Mouse (Mus musculus) heart, postnatal 25 days (tissue): Measurements from ENCODE around the gene Gm9964. TPM values are rescaled to one million over a fixed set of nuclear protein-coding genes. Genes with fewer than 3 reads are reported as not detected.
A peak's percentile ranks its signal among the peaks of the same experiment; 100 is the strongest.
"Not testable (repeated sequence)": the region's sequence is repeated elsewhere in the genome, so short reads cannot be mapped to it uniquely, and the experiment has no call there.

Experiments
- DNase-seq: peaks from one replicate; pipeline ENCODE4 v3.0.0; 2022; ENCODE audit warnings: low spot score
- intact Hi-C: fragments of 180-260 bp; cut with DNase I; formaldehyde crosslinking; loops from one replicate; pipeline ENCODE4 v1.15.1; 2025
- total RNA-seq, 2 experiments: library from RNA; stranded (reverse); gene quantifications; 2 replicates each; pipeline ENCODE4 v1.2.3; 2021

Gm9964 gene
- total RNA-seq, 2 experiments from 2014 or later, result not detected

DNA sequence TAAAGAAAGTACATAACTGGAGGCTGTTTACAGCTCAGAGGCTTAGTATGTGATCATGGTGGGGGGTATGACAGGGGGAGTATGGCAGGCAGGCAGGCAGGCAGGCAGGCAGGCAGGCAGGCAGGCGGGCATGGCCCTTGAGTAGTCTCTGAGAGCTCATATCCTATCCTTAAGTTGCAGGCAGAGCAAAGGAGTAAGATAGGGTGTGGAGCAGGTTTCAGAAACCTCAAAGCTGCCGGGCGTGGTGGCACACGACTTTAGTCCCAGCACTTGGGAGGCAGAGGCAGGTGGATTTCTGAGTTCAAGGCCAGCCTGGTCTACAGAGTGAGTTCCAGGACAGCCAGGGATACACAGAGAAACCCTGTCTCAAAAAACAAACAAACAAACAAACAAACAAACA is 7.5 kb upstream of the Gm9964 start:
- not testable (repeated sequence) for DNase-seq
- intact Hi-C loops, result loop anchor here (2.0 kb wide), 1 partner anchor 33 kb away; no protein-coding TSS in a partner anchor

DNA sequence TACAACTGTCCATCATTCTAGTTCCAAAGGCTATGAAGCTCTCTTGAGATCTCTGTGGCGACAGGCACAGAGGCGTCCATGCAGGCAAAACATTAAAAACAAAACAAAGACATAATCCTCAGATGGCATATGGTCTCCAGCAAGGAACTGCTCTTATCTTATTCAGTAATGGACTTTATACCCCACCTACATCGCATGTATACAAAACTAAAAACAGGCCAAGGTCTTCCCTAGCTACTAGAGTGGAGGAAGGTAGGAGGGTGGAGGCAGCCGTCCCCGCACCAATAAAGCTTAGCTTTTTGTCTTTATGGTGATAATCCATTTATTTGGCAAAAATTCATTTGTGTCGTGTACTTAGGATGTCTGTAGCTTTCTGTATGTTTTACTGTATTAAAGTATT is 6.4 kb upstream of the Gm9964 start:
- DNase-seq, result no peak
- intact Hi-C loops, result no loop called here

DNA sequence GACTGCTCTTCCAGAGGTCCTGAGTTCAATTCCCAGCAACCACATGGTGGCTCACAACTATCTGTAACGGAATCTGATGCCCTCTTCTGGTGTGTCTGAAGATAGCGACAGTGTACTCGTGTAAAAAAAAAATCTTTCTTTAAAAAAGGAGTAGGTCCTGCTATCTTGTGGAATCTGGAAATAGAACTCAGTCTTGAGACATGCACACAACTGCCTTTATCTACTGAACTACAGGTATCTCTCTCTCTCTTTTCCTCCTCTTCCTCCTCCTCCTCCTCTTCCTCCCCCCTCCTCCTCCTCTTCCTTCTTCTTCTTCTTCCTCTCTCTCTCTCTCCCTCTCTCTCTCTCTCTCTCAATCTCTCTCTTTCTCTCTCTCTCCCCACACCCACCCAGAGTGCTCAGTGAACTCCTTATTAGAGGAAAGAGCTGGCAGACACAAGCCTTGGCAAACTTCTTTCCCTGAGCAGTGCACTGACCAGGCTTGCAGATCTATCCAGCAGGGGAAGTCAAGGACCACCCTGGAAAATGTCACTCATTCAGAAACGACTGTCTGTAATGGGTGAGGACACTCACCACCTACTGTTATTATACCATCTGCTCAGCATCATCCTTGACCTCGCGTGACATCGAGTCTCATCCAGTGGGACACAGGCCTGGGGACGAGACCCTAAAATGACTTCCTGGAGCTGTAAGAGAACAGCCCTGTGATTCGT is 3.2 kb upstream of the Gm9964 start:
- no peak for DNase-seq

DNA sequence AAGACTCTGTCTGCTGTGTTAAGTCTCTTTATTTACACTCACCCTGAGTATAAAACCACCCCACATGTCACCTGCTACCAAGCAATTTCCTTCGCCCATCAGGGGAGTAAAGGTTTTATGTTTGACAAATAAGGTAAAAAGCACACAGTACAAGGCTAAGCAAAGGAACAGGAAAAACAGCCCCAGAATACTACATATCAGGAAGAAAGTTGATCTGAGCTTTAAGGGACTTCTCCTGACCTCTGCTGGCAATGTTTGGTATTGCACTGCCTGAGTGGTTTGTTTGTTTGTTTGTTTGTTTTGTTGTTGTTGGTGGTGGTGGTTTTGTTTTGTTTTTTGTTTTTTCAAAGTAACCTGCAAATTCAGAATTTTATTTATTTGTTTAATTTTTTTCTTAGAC is 539 bp downstream of the Gm9964 start:
- no peak for DNase-seq
- intact Hi-C loops, result loop anchor here (1.0 to 10.0 kb wide), 3 partner anchors 72 to 441 kb away; no protein-coding TSS in a partner anchor

More for the DNA sequence above, 3.2 kb upstream of the Gm9964 start:
- intact Hi-C loops, result loop anchor here (10.0 kb wide), 1 partner anchor 445 kb away; no protein-coding TSS in a partner anchor

DNA sequence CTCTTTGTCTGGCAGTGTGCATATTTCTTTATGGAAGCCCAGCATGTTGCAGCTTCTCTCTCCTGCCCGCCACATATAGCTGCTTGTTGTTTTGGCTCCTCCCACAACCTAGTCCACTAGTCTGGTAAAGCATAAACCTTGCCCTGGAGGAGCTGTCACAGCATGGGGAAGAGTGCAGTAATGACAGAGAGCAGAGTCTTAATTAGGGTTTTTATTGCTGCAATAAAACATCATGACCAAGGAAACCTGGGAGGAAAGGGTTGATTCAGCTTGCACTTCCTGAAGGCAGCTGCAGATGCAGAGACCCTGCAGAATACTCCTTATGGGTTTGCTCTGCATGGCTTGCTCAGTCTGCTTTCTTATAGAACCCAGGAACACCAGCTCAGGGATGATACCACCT is 2.7 kb downstream of the Gm9964 start:
- intact Hi-C loops, result loop anchor here (5.0 to 10.0 kb wide), 3 partner anchors 42 to 439 kb away; partner anchors contain the start of gene Wsb1
- no peak for DNase-seq

DNA sequence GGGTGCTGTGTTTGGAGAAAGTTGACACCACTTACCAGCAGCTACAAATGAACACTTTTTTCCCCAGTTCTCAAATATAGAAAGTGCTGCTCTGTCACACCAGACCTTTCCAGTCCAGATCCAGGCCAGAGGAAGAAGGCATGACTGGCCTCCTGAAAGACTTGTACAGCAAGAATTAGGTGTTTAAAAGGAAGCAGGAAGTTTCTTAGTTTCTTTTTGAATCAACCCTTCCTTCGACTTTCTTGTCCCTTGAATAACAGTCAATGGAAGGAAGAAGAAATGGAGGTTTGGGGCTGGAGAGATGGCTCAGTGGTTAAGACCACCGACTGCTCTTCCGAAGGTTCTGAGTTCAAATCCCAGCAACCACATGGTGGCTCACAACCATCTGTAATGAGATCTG is 3.7 kb downstream of the Gm9964 start:
- intact Hi-C loops, result loop anchor here (5.0 to 10.0 kb wide), 3 partner anchors 41 to 438 kb away; partner anchors contain the start of gene Wsb1

DNA sequence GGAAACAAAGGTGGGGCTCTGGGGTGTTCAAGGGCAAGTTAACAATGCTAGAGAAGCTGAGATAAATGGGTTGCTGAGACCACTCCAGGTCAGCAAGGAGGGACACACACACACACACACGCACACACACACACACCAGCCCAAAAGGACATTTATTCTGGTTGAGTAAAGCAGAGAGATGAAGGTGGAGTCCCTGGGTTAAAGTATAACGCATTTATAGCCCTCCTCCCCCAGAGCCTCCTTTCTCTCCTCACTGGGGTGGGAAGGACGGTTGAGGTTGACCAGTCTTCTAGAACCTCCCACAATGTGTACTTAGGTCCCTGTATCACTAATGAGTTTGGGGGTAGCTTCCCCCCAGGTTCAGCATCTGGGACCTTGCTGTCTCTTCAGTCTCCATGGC is 4.6 kb downstream of the Gm9964 start:
- no peak for DNase-seq
- intact Hi-C loops, result loop anchor here (5.0 to 10.0 kb wide), 3 partner anchors 40 to 437 kb away; partner anchors contain the start of gene Wsb1

More for the DNA sequence above, 3.7 kb downstream of the Gm9964 start:
- no peak for DNase-seq

DNA sequence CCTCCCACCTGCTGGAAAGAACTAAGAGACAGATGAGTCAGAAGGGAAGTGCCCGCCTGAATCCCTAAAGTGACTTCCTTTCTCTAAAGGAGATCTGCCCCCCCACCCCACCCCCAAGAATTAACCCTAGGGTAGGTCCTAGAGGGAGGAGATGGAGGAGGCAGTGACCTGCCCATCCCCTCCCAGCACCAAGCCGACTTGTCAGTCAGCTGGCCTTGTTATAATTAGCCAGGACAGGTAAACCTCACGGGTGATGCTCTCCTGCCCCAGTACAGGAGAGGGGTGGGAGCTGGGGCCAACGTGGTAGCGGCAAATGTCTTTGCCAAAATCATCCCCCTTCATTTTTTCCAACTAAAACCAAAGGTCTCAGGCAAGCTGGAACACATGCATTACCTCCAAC is 5.1 kb downstream of the Gm9964 start:
- intact Hi-C loops, result loop anchor here (2.0 to 10.0 kb wide), 4 partner anchors 39 to 437 kb away; partner anchors contain the start of gene Wsb1
- DNase-seq, result no peak

DNA sequence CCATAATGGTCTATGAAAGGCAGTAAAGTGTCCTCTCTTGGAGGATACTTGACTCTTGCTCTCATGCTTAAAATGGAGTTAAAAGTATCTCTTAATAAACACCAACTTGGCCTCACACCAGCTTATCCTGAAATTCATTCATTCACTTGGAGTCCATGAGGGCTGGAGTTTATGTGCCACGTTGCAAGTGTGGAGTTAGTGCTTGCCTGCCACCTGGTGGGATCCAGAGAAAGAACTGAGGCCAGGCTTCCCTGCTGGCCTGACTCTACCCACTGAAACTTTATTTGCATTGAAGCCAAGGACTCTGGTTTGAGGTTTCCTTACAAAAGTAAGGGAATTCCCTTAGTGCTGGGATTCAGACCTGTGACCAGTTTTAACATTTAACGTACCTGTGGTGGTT is 6.2 kb downstream of the Gm9964 start:
- intact Hi-C loops, result loop anchor here (1.0 to 10.0 kb wide), 5 partner anchors 38 to 436 kb away; partner anchors contain the start of gene Wsb1
- no peak for DNase-seq

DNA sequence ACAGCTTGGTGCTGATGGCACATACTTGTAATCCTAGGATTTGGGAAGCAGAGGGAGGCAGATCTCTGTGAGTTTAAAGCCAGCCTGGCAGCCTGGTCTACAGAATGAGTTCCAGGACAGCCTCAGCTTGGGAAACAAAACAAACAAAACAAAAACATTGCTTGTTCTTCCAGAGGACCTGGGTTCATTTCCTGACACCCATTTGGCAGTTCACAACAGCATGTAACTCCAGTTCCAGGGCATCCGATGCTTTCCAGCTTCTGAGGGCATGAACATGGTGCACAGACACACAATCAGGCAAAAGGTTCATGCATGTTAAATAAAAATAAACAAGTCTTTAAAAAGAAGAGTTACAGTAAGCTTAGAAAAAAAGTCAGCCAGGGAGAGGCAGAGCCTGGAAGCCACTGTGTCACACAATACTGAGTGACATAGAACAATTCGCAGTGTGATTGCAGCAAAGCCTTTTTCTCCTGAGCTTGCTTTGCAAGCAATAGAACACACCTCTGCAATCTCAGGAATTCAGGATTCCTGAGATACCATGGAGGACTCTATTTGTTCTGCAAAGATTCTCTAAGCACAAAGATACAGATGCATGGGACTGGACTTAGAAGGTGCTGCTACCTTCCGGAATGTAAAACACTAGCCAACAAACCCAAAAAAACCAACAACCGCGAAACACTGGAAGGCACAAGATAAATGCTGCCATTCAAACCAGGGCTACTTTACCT is 7.6 kb downstream of the Gm9964 start:
- no peak for DNase-seq
- intact Hi-C loops, result no loop called here

DNA sequence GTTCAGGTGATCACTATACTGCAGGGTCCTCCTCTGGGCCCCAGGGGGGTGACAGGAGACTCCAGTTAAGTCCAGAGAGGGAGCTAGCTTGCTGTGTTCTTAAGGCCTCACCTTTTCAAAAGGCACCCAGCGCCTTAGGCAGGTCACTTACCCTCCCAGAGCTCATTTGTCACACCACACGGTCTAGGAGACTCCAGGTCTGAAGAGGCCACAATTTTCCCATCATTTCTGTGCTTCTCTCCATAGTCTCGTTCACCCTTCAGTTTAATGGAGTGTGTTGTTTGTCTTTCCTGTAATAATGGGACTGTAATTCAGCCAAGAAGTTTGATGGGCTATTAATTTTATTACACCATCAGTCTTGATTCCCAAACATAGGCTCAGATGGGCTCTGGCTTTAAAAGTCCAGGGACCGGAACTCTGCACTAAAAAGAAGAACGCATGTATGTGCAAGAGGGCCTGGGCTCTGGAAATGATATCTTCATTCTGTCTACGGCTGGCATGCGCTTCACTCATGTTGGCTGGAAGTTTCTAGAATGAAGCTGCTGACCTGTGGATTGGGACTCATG is 8.3 kb downstream of the Gm9964 start:
- intact Hi-C loops, result no loop called here
- no peak for DNase-seq

DNA sequence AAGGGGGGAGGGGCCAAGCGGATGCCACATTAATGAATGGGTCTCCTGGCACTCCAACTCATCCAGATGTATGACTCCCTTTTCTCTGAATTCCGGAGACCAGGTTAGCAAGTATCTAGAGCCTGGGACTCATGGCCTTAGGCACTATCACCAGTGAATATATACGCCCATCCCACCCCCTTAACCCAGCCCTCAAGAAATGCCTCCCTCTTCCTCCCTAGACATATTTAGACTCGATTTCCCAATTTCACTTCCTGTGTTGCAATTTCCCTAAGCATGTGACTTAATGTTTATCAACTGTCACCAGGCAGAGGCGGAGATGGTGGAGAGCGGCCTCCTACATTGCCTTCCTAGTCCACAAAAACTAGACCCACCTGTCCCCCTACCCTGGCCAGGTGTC is 9.3 kb downstream of the Gm9964 start:
- intact Hi-C loops, result no loop called here
- DNase-seq, result no peak

DNA sequence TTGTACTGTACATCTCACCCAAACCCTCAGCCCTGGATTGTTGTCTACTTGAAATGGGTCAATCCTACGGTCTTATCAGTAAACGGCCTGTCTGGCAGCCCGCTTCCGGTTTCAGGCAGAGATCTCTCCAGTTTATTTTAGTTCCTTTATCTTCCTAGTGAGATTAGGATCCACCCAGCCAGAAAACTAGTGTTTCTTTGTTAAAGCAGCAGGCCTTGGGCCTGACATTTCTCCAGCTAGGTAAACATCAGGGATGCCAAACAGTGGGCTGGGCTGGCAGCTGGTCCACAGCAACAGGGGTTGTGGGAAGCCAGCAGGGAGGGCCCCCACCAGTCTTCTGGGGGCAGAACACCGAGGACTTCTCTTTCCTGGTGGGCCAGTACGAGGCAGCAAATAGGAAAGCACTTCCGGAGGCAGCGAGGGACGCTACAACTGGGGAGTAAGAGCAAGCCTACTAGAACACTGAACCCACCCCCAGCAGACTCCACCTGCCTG is 10.4 kb downstream of the Gm9964 start:
- DNase-seq, result no peak
- intact Hi-C loops, result no loop called here

DNA sequence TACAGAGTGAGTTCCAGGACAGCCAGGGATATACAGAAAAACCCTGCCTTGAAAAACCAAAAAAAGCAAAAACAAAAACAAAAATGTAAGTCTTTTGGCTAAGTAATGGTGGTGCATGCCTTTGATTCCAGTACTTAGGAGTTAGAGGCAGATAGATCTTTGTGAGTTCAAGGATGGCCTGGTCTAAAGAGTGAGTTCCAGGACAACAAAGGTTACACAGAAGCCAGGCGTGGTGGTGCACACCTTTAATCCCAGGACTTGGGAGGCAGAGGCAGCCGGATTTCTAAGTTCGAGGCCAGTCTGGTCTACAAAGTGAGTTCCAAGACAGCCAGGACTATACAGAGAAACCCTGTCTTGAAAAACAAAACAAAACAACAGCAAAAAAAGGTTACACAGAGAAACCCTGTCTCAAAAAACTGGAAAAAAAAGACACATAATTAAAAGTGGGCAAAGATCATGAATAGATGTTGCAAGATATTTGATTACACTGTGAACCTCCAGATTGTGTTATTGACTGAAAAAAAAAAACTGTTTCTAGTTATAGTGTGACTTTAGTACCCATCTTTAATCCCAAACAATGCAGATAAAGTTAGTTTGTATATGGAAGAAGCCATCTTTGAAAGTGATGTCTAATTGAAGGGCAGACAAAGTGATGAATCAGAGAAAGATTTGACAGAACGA is 13.2 kb downstream of the Gm9964 start:
- DNase-seq, result no peak
- intact Hi-C loops, result no loop called here

DNA sequence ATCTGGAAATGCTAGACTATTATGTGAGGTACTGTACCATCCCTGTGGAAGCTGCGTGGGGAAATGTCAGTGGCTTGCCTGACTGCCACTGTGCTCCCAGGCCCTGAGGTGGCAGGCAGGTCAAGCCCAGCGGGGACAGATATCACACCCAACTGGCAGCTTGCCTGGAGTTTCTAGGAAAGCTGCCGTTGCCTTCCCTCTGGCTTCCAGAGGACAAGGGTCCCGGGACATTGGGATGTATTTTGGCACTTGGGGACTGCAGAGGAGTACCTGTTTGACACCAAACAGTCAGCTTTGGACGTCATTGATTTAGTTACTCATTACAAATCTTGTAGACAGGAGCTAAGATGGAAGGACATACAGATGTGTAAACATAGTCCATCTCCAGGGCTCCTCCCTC is 15.3 kb downstream of the Gm9964 start:
- DNase-seq, result no peak
- intact Hi-C loops, result no loop called here

DNA sequence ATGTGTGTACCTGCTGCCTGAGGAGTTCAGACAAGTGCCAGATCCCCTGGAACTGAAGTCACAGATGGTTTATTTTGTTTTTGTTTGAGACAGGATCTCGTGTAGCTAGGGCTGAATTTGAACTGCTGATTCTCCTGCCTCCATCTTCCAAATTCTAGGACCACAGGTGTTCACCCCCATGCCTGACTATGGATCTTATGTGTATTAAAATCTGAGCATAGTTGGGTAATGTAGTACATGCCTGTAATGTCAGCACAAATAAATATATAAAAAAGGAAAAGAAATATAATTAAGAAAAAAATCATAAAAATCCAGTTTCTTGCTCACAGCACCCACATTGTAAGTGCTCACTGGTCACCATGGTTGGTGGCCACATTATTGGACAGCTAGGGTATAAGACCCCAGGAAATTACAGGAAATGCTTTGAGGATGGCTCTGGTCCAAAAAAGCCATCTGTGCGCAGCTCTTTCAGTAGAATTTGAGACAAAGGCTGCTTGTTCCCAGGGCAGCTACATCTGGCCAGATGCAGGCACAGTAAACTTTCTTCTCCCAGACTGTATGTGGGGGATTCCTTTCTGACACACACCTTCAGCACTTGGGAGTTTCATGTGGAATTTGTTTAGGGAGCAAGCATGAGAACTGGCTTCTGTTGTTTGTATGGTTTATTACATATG is 16.8 kb downstream of the Gm9964 start:
- no peak for DNase-seq
- intact Hi-C loops, result no loop called here

DNA sequence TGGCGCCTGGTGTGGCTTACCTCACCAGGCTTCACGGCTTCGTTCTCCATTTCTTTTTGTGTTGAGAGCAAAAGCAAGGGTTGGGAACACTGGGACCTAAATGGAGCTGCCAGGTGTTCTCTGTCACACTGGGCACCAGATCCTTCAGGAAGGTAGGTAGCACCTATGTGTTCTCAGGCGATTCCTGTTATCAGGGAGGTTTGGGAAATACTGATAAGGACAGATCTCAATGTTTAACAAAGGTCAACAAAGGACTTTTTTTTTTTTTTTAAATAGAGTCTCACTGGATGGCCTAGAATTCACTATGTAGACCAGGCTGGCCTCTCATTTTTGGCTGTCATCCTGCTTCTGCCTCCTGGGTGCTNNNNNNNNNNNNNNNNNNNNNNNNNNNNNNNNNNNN is 22.9 kb downstream of the Gm9964 start:
- DNase-seq, result no peak
- intact Hi-C loops, result no loop called here

DNA sequence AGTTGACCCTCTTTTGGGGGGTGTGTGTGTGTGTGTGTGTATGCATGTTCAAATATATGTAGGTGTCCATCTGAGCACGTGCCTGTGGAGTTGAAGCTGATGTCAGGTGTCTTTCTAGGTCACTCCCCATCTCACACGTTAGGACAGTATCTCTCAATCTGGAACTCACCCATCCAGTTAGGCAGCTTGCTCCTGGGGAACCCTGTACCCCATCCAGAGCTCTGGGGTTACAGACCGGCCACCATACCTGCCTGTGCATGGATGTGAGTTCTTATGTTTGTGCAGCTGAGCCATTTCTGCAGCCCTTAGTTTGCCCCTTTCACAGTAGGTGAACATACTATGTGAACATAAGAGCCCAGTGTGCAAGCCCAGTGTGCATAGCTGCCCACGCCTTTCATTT is 23.7 kb downstream of the Gm9964 start:
- intact Hi-C loops, result no loop called here
- DNase-seq, result no peak

DNA sequence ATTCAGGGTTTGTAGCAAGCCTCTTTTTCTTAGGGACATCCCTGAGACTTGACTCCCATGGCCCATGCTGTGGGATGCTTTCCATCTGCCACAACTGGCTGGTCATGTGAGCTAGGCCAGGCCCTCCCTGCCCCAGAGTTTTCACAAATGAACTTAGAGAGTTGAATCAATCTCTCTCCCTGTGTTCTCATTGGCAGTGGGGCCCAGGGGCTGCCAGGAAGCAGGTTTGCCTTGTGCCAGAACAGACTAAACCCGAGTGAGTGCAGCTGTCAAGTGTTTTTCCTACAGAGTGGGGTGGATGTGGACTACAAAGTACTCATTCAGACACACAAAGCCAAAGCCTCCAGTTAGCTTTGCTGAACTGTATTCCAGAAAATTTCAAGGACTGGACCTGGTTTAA is 29.5 kb downstream of the Gm9964 start:
- DNase-seq, result peak; percentile 55
- intact Hi-C loops, result no loop called here
